Mouse (Mus musculus) embryonic facial prominence, embryonic 11.5 days (tissue): ENCODE data around the gene Lctl. TPM values are rescaled to one million over a fixed set of nuclear protein-coding genes. Genes with fewer than 3 reads are reported as not detected.
A peak's percentile ranks its signal among the peaks of the same experiment; 100 is the strongest.
"Not testable (repeated sequence)": the region's sequence is repeated elsewhere in the genome, so short reads cannot be mapped to it uniquely, and the experiment has no call there.

ENCODE experiments used
- ATAC-seq: fragments of 200-750 bp; cut with Nextera tagmentation; replicated peaks from 2 replicates; pipeline ENCODE4 v1.8.0; 2017; ENCODE audit warnings: low read depth; ENCODE audit not compliant: insufficient number of reproducible peaks, low FRiP score, low TSS enrichment
- DNase-seq: peaks from one replicate; pipeline ENCODE4 v3.0.0-alpha.2; 2015; ENCODE audit warnings: low spot score
- H3K27ac ChIP-seq: fragments of 300-500 bp; sonication (generic); replicated peaks from 2 replicates; pipeline ENCODE4 v1.5.1; 2014; ENCODE audit warnings: mild to moderate bottlenecking, low read depth, low read length, control low read depth
- H3K27me3 ChIP-seq: fragments of 300-500 bp; sonication (generic); 2 replicates; pipeline ENCODE4 v1.6.1; 2014; ENCODE audit warnings: mild to moderate bottlenecking, low read length, moderate library complexity, mixed read lengths; ENCODE audit not compliant: control insufficient read depth, insufficient read depth
- H3K36me3 ChIP-seq: fragments of 300-500 bp; sonication (generic); replicated peaks from 2 replicates; pipeline ENCODE4 v1.6.1; 2014; ENCODE audit warnings: low read depth, mild to moderate bottlenecking, low read length, moderate library complexity, mixed read lengths; ENCODE audit not compliant: control insufficient read depth, insufficient read depth
- H3K4me1 ChIP-seq: fragments of 300-500 bp; sonication (generic); 2 replicates; pipeline ENCODE4 v1.6.1; 2014; ENCODE audit warnings: low read length, mixed read lengths; ENCODE audit not compliant: control insufficient read depth, insufficient read depth
- H3K4me2 ChIP-seq: fragments of 300-500 bp; sonication (generic); 2 replicates; pipeline ENCODE4 v1.6.1; 2014; ENCODE audit warnings: low read depth, mild to moderate bottlenecking, control low read depth, low read length, moderate library complexity
- H3K4me3 ChIP-seq: fragments of 300-500 bp; sonication (generic); 2 replicates; pipeline ENCODE4 v1.5.1; 2014; ENCODE audit warnings: low read depth, low read length, control low read depth
- H3K9ac ChIP-seq: fragments of 300-500 bp; sonication (generic); replicated peaks from 2 replicates; pipeline ENCODE4 v1.6.1; 2014; ENCODE audit warnings: mild to moderate bottlenecking, control low read depth, low read length
- H3K9me3 ChIP-seq: fragments of 300-500 bp; sonication (generic); replicated peaks from 2 replicates; pipeline ENCODE4 v1.6.1; 2016; ENCODE audit warnings: mild to moderate bottlenecking, low read length, inconsistent platforms, mixed read lengths; ENCODE audit not compliant: control insufficient read depth
- WGBS: fragments of 180-500 bp; shearing (Covaris S2); extraction: QIAGEN DNeasy Blood & Tissue Kit; methylation state at CpG from one replicate; pipeline ENCODE4 v1.1.7; 2014; 5-methylcytosine and 5-hydroxymethylcytosine counted together
- polyA plus RNA-seq: library from polyadenylated mRNA; unstranded; fragments of >200 nt; fragmentation: Nextera tagmentation; extraction: Ambion mirVana; gene quantifications from 2 replicates; pipeline ENCODE4 v1.2.1, GENCODE M21; 2014

Gene Lctl
- polyA plus RNA-seq, 1 experiment from 2014 or later: not detected

GRCm38 (mm10) chr9:64139879-64140278, 22.9 kb downstream of the Lctl start:
- H3K4me2 ChIP-seq: no peak overlapping the region
- H3K9me3 ChIP-seq: no peaks in the 10 kb centered on the region
- H3K4me3 ChIP-seq: no peak overlapping the region
- DNase-seq (no peak), ATAC-seq (no peak)
- 92% methylated on average over 9 of the region's 9 CpGs for WGBS
- no peak overlapping the region for H3K9ac ChIP-seq
- H3K27me3 ChIP-seq: no peaks in the 10 kb centered on the region
- H3K4me1 ChIP-seq: no peaks in the 10 kb centered on the region
- H3K36me3 ChIP-seq: no peaks in the 10 kb centered on the region; the same call in 1 of the 2 replicates
- no peak overlapping the region for H3K27ac ChIP-seq

- H3K36me3 ChIP-seq: peaks cover 11% of the 10 kb centered on the region
- no peak overlapping the region for H3K4me3 ChIP-seq
- H3K4me1 ChIP-seq: no peaks in the 10 kb centered on the region
- ATAC-seq (no peak), DNase-seq (no peak)
- H3K4me2 ChIP-seq: no peak overlapping the region
- 92% methylated on average over 1 of the region's 1 CpGs for WGBS
- no peak overlapping the region for H3K9ac ChIP-seq
- no peaks in the 10 kb centered on the region for H3K9me3 ChIP-seq
- H3K27ac ChIP-seq: no peak overlapping the region
- H3K27me3 ChIP-seq: no peaks in the 10 kb centered on the region
Measured at GRCm38 (mm10) chr9:64156641-64157040, 39.7 kb downstream of the Lctl start.

GRCm38 (mm10) chr9:64160471-64160870, 43.5 kb downstream of the Lctl start:
- Histone ChIP-seq H3K27ac (no peak overlapping the region), H3K4me3 (no peak overlapping the region), H3K4me1 (no peaks in the 10 kb centered on the region), H3K27me3 (no peaks in the 10 kb centered on the region), H3K9me3 (no peaks in the 10 kb centered on the region), H3K36me3 (peaks cover 7% of the 10 kb centered on the region), H3K4me2 (no peak overlapping the region), H3K9ac (no peak overlapping the region)
- ATAC-seq: no peak
- WGBS: 90% methylated on average over 5 of the region's 5 CpGs
- no peak for DNase-seq

GRCm38 (mm10) chr9:64169967-64170366, 53.0 kb downstream of the Lctl start:
- ATAC-seq, DNase-seq, H3K36me3 ChIP-seq, H3K9me3 ChIP-seq, H3K27me3 ChIP-seq, H3K27ac ChIP-seq, H3K9ac ChIP-seq, H3K4me1 ChIP-seq, H3K4me3 ChIP-seq, H3K4me2 ChIP-seq: not testable (repeated sequence)
- 86% methylated on average over 3 of the region's 3 CpGs for WGBS

GRCm38 (mm10) chr9:64172145-64172815, 55.3 kb downstream of the Lctl start:
- Histone ChIP-seq H3K27ac (peak overlapping the region; percentile 90), H3K9me3 (no peaks in the 10 kb centered on the region), H3K4me3 (peak overlapping the region; percentile 71), H3K27me3 (no peaks in the 10 kb centered on the region), H3K4me1 (no peaks in the 10 kb centered on the region), H3K36me3 (peaks cover 10% of the 10 kb centered on the region), H3K9ac (peak overlapping the region; percentile 80), H3K4me2 (peak overlapping the region; percentile 69)
- no peak for DNase-seq
- WGBS: 4% methylated on average over 18 of the region's 18 CpGs
- ATAC-seq: no peak; the same call in 1 of the 2 replicates

GRCm38 (mm10) chr9:64172816-64173665, 56.1 kb downstream of the Lctl start, which contains the start of the genes Zwilch and Rpl4:
TSS of gene Zwilch (minus strand) at chr9:64173104.
TSS of gene Rpl4 (plus strand) at chr9:64173375.
- Histone ChIP-seq H3K27me3 (no peaks in the 10 kb centered on the region), H3K9me3 (no peaks in the 10 kb centered on the region), H3K27ac (peak within 1 kb of the TSS; percentile 90), H3K36me3 (peaks cover 11% of the 10 kb centered on the region), H3K4me1 (no peaks in the 10 kb centered on the region), H3K4me2 (peak within 1 kb of the TSS; percentile 71), H3K9ac (peak within 1 kb of the TSS; percentile 80), H3K4me3 (peak within 1 kb of the TSS; percentile 71)
- ATAC-seq (peak; percentile 89), DNase-seq (peak; percentile 89)
- WGBS: under 1% methylated on average over 42 of the region's 42 CpGs

GRCm38 (mm10) chr9:64173666-64174220, 56.8 kb downstream of the Lctl start:
- Histone ChIP-seq H3K9me3 (no peaks in the 10 kb centered on the region), H3K4me3 (peak overlapping the region; percentile 71), H3K4me1 (no peaks in the 10 kb centered on the region), H3K27me3 (no peaks in the 10 kb centered on the region), H3K36me3 (peaks cover 11% of the 10 kb centered on the region), H3K27ac (no peak overlapping the region), H3K4me2 (peak overlapping the region; percentile 71), H3K9ac (peak overlapping the region; percentile 80)
- no peak for DNase-seq
- WGBS: 0% methylated on average over 16 of the region's 16 CpGs
- no peak for ATAC-seq
